Mouse (Mus musculus) C2C12 (cell line): ENCODE data around the gene Gse1. TPM values are rescaled to one million over a fixed set of nuclear protein-coding genes. Genes with fewer than 3 reads are reported as not detected.

ENCODE experiments used
- H3K27me3 ChIP-seq: one replicate; pipeline ENCODE4 v1.6.1; 2011; ENCODE audit not compliant: control insufficient read depth, insufficient read depth, insufficient read length
- H3K36me3 ChIP-seq: one replicate; pipeline ENCODE4 v1.6.1; 2011; ENCODE audit not compliant: control insufficient read depth, insufficient read depth
- H3K4me3 ChIP-seq: one replicate; pipeline ENCODE4 v1.5.1; 2011; ENCODE audit warnings: mild to moderate bottlenecking, control low read depth; ENCODE audit not compliant: poor library complexity, insufficient read depth, severe bottlenecking
- H3K79me2 ChIP-seq: one replicate; pipeline ENCODE4 v1.6.1; 2011; ENCODE audit not compliant: control insufficient read depth, insufficient read depth
- H3K79me3 ChIP-seq: one replicate; pipeline ENCODE4 v1.6.1; 2011; ENCODE audit warnings: low read depth, control low read depth
- H3ac ChIP-seq: one replicate; pipeline ENCODE3; 2011; ENCODE audit warnings: low read depth; ENCODE audit not compliant: control insufficient read depth, insufficient read length
- CEBPB ChIP-seq: IDR thresholded peaks from one replicate; pipeline ENCODE4 v1.6.1; 2011; ENCODE audit warnings: low read depth, mild to moderate bottlenecking, control low read depth, moderate library complexity
- CTCF ChIP-seq: IDR thresholded peaks from one replicate; pipeline ENCODE4 v1.5.1; 2011; ENCODE audit not compliant: control insufficient read depth, insufficient read depth, insufficient read length
- FOSL1 ChIP-seq: IDR thresholded peaks from one replicate; pipeline ENCODE4 v1.8.0; 2011; ENCODE audit warnings: mild to moderate bottlenecking, low read length; ENCODE audit not compliant: poor library complexity, insufficient read depth, severe bottlenecking
- MAX ChIP-seq: IDR thresholded peaks from one replicate; pipeline ENCODE4 v1.6.1; 2011; ENCODE audit warnings: mild to moderate bottlenecking, control low read depth
- MYOD1 ChIP-seq: IDR thresholded peaks from one replicate; pipeline ENCODE4 v1.6.1; 2011; ENCODE audit warnings: low read depth; ENCODE audit not compliant: control insufficient read depth, insufficient read length
- MYOG ChIP-seq: IDR thresholded peaks from one replicate; pipeline ENCODE4 v1.6.1; 2011; ENCODE audit not compliant: control insufficient read depth, insufficient read length; ENCODE audit errors: extremely low read depth
- USF1 ChIP-seq: IDR thresholded peaks from one replicate; pipeline ENCODE4 v1.6.1; 2011; ENCODE audit warnings: low read depth, mild to moderate bottlenecking, control low read depth, moderate library complexity
- polyA plus RNA-seq: library from polyadenylated mRNA; unstranded; fragments of >200 nt; fragmentation: generic; extraction: Trizol; gene quantifications from one replicate; pipeline ENCODE4 v1.2.1, GENCODE M21; 2012; ENCODE audit warnings: missing spikeins

Gene Gse1
- polyA plus RNA-seq, 1 experiment = 15.6 TPM

GRCm38 (mm10) chr8:120581329-120581728, 353.1 kb downstream of the Gse1 start:
- TF ChIP-seq USF1 (no peak), CEBPB (no peak), FOSL1 (no peak), MAX (no peak), MYOD1 (no peak), MYOG (no peak), CTCF (no peak)
- peaks cover 75% of the 10 kb centered on the region for H3K36me3 ChIP-seq
- no peak overlapping the region for H3ac ChIP-seq
- no peak overlapping the region for H3K4me3 ChIP-seq
- peaks cover 2% of the 10 kb centered on the region for H3K79me3 ChIP-seq
- peaks cover 2% of the 10 kb centered on the region for H3K79me2 ChIP-seq
- no peaks in the 10 kb centered on the region for H3K27me3 ChIP-seq

DNA sequence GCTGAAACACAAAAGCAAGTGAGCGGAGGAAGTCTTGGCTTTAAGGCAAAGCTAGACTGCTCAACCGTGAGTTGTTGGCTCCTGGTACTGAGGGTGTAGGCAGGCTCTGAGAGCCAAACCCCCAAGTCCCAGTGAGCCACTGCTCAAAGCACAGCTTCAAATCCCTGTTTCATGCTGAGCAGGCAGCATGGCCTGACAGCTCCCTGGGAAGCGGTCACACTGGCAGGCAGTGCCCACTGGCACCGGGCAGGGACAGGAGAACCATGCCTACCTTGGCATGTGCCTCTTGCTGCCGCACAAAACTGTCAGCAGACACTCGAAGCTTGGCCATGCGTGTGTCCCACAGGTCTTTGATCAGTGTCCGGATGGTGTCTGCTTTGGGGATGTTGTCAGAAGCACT, 353.6 kb downstream of the Gse1 start:
- Histone ChIP-seq H3K36me3 (peaks cover 71% of the 10 kb centered on the region), H3K79me3 (peaks cover 2% of the 10 kb centered on the region), H3K4me3 (no peak overlapping the region), H3K27me3 (no peaks in the 10 kb centered on the region), H3K79me2 (peaks cover 7% of the 10 kb centered on the region), H3ac (no peak overlapping the region)
- TF ChIP-seq MYOG = no peak

DNA sequence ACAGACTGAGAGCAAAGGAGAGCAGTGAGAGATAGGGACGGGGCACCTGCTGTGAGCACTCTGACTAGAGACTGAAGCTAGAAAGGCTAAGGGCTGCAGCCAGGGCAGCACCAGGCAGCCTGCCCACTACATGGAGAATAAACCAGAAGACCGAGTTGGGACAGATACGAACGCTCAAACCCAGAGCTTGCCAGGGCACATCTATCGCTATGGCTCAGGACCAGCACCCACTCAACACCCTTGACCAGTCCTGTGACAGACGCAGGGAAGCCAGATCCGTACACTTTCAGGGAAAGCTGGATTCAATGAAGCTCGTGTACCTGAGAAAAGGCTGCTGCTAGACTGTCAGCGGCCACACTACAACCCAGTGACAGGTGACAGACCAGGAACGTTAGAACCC, 357.3 kb downstream of the Gse1 start:
- H3K36me3 ChIP-seq = peaks cover 44% of the 10 kb centered on the region
- H3ac ChIP-seq = no peak overlapping the region
- peaks cover 26% of the 10 kb centered on the region for H3K79me2 ChIP-seq
- no peak overlapping the region for H3K4me3 ChIP-seq
- H3K27me3 ChIP-seq = no peaks in the 10 kb centered on the region
- TF ChIP-seq MYOG (no peak), MYOD1 (no peak), USF1 (no peak), CEBPB (no peak), FOSL1 (no peak), CTCF (no peak), MAX (no peak)
- peaks cover 8% of the 10 kb centered on the region for H3K79me3 ChIP-seq

- H3K27me3 ChIP-seq = no peaks in the 10 kb centered on the region
- H3ac ChIP-seq = peak within 1 kb of the TSS; percentile 86
- H3K36me3 ChIP-seq = peaks cover 22% of the 10 kb centered on the region
- peak within 1 kb of the TSS; percentile 79 for H3K4me3 ChIP-seq
- no peak for TF ChIP-seq FOSL1
- no peak for TF ChIP-seq MYOG
- TF ChIP-seq MYOD1 = no peak
- no peak for TF ChIP-seq USF1
- no peak for TF ChIP-seq CEBPB
- TF ChIP-seq MAX = peak; percentile 38
- H3K79me3 ChIP-seq = peaks cover 8% of the 10 kb centered on the region
- peaks cover 26% of the 10 kb centered on the region for H3K79me2 ChIP-seq
These were observed 360.9 kb downstream of the Gse1 start, which contains the start of gene Gins2 for GRCm38 (mm10) chr8:120588908-120589771. Gene Gins2 (minus strand): TSS chr8:120589304.

GRCm38 (mm10) chr8:120589921-120590320, 361.7 kb downstream of the Gse1 start:
- H3ac ChIP-seq = no peak overlapping the region
- no peak for TF ChIP-seq FOSL1
- H3K27me3 ChIP-seq = no peaks in the 10 kb centered on the region
- H3K79me3 ChIP-seq = peaks cover 6% of the 10 kb centered on the region
- H3K79me2 ChIP-seq = peaks cover 26% of the 10 kb centered on the region
- H3K4me3 ChIP-seq = peak overlapping the region; percentile 25
- H3K36me3 ChIP-seq = peaks cover 14% of the 10 kb centered on the region

GRCm38 (mm10) chr8:120591587-120592292, 363.5 kb downstream of the Gse1 start:
- Histone ChIP-seq H3K4me3 (no peak overlapping the region), H3ac (no peak overlapping the region), H3K27me3 (no peaks in the 10 kb centered on the region), H3K36me3 (peaks cover 9% of the 10 kb centered on the region), H3K79me3 (peaks cover 6% of the 10 kb centered on the region), H3K79me2 (peaks cover 19% of the 10 kb centered on the region)
- no peak for TF ChIP-seq CTCF
- TF ChIP-seq FOSL1 = no peak
- TF ChIP-seq MAX = no peak
- no peak for TF ChIP-seq MYOG
- no peak for TF ChIP-seq USF1
- no peak for TF ChIP-seq CEBPB
